Mouse (Mus musculus) liver (tissue): Measurements from ENCODE around the gene Lrp6.

Source experiments
- DNase-seq: peaks from one replicate; pipeline ENCODE4 v3.0.0-alpha.2; 2020; ENCODE audit warnings: mixed read lengths

Lrp6 gene

DNA sequence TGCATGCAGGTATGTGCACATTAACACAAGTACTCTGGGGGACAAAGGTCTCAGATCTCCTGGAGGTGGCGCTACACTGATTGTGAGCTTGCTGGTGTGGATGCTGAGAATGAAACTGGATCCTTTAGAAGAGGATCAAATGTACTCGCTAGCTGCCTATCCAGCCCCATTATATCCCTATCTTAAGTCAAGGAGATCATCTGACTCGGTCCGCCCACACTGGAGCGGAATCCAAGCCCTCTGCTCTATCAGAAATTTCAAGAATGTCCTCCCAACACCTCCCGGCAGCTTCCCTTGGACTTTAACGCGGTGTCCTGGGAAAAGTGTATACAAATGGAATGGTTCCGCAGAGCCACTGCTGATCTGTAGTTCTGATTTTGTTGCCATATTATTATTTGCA lies 77.1 kb downstream of the Lrp6 start:
- no peak for DNase-seq

DNA sequence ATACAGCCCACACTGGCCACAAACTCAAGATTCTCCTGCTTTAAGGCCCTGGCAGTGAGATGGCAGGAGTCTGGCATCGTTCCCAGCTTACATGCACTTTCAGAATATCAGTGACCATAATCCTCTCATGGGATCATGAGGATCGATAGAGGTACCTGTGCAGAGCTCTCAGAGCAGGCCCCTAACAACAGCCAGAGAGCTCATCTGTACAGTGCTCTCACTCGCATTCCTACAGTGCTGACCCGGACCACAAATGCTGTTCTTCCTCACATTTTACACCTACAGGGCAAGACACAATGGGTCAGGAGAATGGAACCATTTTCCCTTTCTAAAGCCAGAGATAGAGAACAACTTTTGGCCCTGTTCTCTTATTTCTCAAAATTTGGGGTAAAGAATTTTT lies 77.6 kb downstream of the Lrp6 start:
- no peak for DNase-seq

GRCm38 (mm10) chr6:134486318-134486717 lies 80.4 kb downstream of the Lrp6 start:
- no peak for DNase-seq

DNA sequence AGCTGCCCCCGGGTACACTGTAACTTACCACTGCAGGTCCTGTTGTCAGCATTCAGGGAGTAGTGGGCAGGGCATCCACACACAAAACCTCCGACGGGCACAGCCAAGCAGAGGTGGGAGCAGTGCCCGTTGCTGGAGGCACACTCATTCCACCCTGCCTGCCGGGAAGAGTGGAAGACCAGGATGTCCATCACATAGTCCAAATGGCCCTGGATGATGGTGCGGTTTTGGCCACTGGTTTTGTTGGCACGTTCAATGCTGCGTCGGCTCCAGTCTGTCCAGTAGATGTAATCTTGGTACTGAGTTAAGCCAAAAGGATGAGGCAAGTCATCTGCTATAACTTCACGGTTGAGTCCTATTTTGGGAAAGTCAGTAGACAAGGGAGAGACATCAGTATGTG lies 87.3 kb downstream of the Lrp6 start:
- no peak for DNase-seq

DNA sequence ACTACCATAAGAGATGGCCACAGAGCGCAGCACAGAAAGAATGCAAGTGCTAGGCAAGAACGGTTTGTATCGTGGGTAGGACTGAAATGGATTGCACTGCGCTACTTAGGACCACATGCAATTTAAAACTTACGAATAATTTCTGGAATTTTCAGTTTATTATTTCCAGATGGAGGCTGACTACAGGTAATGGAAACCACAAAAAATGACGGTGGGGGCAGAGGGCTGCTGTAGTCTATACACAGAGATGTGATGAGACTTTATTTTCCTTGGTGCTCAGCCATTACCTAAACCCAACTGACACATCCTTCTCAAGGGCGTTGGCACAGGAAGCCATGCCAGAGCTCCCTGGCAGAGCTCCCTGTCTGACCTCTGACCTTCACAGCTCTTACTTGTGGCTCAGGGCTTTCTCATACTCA lies 93.6 kb downstream of the Lrp6 start:
- no peak for DNase-seq

DNA sequence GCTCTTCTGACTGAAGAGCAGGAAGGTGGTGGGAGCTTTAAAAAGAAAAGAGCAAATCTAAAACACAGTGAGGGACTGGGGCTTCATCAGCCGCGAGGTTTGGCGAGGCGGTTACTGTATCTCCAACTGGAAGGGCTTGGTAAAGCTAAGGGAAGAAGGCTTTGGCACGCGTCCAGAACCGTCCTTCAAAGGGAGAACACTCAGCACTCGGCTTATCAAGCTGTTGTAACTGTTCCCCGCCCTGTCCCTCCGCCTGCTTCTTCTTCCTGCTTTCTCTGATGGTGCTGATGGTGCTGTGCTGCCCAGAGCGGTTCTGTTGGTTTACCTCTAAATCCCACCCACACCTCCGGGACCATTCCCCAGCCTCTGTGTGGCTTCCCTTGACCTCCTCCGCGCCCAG lies 95.9 kb downstream of the Lrp6 start:
- DNase-seq: peak; percentile 76

- DNase-seq: no peak
Observed at GRCm38 (mm10) chr6:134469297-134469696, 97.5 kb downstream of the Lrp6 start.

- no peak for DNase-seq
Observed at GRCm38 (mm10) chr6:134466671-134467229, 100.0 kb downstream of the Lrp6 start.

GRCm38 (mm10) chr6:134461175-134461574 lies 105.6 kb downstream of the Lrp6 start:
- DNase-seq: no peak

DNA sequence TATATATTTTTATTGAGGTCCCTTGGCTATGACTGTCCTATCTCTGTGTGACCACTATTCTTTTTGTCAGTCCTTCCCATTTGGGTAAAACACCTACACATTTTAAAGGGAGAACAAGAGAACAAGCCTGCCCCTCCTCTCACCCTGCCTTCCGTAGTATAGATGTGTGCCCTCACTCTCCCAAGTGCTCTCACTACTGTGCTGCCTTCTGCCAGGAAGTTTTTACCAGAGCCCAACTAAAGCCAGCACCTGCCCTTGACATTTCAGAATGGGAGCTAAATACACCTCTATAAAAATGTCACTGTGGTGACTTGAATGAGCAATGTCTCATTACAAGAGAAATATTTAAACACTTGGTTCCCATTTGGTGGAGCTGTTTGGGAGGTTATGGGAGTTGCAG lies 108.4 kb downstream of the Lrp6 start:
- DNase-seq: no peak

- peak; percentile 32 for DNase-seq
Observed at GRCm38 (mm10) chr6:134454093-134454492, 112.7 kb downstream of the Lrp6 start.

DNA sequence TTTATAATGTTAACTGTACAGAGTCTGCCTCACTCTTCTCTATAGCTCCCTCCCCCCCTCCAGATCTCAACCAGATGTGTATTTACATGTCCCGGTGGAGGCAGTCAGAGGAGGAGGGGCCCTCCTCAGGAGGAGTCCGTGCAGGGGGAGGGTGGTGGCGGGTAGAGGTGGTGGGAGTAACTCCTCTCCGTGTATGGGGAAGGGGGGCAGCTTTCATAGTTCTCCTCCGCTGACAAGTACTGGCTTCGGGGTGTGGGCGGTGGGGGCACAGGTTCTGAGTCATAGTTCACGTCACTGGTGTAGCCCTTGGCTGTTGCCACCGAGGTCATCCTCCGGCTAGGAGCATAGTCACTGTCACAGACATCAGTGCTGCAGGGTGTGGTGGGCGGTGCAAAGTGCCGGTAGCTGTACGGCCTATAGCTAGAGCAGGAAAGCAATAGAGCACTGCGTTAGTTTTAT lies 116.1 kb downstream of the Lrp6 start:
- peak; percentile 26 for DNase-seq

GRCm38 (mm10) chr6:134449958-134450357 lies 116.8 kb downstream of the Lrp6 start:
- DNase-seq: no peak

- no peak for DNase-seq
Observed at GRCm38 (mm10) chr6:134448451-134448850, 118.3 kb downstream of the Lrp6 start.

- DNase-seq: no peak
Observed at GRCm38 (mm10) chr6:134443925-134444324, 122.8 kb downstream of the Lrp6 start.

DNA sequence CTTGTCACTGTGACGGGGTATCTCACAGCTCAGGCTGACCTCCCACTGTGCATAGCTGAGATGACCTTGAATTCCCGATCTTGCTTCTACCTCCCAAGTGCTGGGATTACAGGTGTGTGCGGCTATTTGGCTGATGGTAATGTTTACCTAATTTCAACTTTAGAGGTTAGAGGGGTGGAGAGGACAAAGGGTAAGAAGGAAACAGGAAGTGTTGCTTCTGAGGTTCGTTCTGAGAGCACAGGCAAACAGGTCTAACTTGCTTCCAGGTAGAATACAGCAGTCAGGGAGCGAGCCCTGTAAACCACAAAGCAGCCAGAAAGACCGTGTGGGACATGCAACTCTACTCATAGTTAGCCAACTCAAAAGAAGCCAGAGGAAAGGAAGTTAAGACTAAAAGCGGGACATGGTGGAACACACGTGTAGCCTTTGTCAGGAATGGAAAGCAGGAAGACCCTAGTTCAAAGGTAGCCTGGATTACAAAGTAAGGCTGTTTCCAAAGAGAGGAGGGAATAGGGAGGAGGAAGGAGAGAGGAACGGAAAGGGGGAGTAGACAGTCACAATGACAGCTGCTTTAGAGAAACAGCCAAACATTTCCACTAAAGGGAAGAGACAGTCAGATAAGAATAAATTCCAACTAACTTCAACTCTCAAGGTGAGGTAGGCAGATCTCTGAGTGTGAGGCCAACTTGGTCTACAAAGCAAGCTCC lies 123.4 kb downstream of the Lrp6 start:
- no peak for DNase-seq

DNA sequence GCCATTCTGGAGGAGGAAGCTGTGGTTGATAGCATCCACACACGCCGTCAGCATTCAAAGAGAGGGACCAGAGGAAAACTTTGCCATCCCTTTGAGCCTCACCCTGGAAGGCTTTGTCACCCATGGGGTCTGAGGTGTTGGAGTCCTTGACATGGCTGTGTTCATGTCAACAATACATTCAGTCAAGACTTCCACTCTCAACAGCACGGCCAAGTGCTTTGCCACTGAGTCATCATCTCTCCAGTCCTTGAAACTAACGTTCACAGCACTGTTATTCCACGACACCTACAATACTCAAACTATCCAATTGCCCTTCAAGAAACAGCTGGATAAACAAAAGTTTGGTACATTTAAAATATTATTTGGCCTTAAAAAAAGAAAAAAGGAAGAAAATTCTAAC lies 124.5 kb downstream of the Lrp6 start:
- DNase-seq: no peak

DNA sequence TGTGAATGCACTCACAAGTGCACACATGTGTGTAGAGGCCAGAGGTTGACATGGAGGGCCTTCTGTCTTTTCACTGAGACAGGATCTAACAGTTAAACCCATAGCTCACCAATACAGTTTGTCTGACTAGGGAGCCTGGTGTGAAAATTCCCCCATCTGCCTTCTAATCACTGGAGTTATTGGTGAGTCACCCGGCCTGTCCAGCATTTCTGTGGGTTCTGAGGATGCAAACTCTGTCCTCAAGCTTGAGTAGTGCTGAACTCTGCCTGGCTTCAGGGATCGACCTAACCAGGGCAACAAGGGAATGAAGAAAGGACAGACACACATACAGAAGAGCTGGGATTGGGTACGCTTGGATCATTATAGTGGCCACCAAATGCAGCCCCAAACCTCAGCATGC lies 125.0 kb downstream of the Lrp6 start:
- DNase-seq: no peak

DNA sequence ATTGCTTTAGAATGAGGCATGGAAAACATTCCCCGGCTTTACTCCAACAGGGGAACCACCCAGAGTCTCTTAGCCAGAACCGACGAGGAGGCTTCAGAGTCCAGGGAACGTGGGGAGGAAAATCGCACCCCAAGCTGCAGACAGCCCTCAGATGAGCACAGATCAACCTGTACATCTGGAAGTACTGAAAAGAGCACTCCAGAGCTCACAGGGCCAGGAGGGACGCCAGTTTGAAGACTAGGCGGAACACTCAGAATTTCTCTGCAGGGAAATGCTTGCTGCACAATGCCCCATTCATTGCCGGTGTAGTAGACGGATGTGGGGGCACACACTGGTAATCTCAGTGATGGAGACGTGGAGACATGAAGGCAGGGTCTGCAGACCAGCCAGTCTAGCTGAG lies 126.7 kb downstream of the Lrp6 start:
- DNase-seq: no peak

DNA sequence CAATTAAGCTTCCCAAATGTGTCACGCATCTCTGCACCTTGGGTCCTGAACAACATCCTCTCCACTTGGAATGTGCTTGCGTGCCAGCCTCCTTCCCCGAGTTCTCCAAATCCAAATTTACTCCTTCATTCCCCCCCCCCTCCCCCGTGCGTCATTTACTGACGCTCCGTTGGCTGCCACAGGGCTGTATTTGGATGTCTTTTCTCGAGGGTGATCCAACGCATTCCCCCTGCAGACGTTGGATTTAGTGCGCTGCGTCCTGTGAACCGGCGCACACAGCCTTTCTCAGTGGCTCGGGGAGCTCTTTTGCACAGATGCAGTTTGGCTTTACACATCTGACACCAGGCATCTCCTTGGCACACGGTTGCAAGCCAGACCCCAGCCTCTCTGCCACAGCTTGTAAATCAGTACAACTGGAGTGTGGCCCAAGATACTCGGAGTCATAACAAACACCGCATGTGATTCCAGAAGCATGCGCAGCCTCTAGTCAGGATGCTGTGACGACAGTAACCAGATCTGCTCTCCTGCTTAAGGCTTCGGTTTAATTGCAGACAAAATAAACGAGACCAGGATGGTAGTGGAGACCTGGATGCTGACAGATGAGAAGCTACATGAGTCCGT lies 127.3 kb downstream of the Lrp6 start:
- no peak for DNase-seq

DNA sequence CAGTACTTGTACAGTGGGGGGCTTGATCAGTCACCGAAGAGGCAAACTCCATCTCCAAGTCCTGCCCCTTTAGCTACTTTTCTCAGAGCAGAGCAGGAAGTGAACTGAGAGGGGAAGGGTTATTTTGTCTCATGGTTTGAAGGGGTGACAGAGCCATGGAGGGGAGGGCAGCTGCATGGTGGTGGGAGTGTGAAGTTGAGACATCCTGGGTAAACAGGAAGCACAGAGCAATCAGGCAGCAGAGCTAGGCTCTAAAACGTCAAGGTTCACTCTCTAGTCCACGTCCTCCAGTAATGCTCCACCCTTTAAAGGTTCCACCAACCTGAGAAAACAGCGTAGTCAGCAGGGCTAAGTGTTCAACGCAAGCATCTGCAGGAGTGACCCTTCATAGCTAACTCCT lies 129.8 kb downstream of the Lrp6 start:
- no peak for DNase-seq

GRCm38 (mm10) chr6:134434866-134435390 lies 131.8 kb downstream of the Lrp6 start:
- DNase-seq: no peak

DNA sequence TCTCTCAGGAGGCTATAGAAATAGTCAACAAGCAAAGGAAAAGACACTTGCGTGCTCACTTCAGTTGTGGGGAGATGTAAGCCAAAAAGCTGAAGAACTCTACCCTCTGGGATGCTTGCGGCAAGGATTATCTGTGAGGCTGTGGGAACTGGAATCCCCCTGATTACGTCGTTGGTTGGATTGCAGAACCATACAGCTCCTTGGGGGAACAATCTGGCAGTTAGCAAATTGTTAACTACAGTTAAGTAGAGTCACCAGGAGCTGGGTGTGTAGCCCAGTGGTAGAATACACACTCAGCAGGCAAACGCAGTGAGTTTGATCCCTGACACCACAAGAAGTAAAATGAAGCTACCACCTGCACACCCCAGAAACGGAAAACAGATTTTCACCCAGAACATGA lies 132.7 kb downstream of the Lrp6 start:
- DNase-seq: no peak

DNA sequence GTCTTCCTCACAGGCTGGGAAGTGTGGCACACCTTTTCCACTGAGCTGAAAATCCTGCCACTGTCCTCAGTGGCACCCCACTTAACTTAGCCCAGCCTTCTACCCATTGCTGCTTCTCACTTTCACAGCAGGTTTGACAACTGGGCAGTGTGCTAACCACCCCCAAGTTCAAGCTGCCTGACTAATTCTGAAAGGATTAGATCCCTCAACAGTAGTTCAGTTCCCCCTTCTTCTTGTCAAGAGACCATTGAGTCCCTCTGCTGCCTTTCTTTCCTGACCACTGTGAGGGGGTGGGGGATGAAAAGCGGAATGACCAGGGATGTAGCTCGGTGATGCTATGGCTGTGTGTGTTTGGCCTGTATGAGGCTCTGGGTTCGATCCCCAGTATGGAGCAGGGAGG lies 133.5 kb downstream of the Lrp6 start:
- no peak for DNase-seq
